Mouse (Mus musculus) heart, postnatal 36 days (tissue): ENCODE results near the gene Ythdf2. TPM values are rescaled to one million over a fixed set of nuclear protein-coding genes. Genes with fewer than 3 reads are reported as not detected.

Experiments
- DNase-seq, 2 experiments: peaks; one replicate each; pipeline ENCODE4 v3.0.0; 2021 to 2022
- intact Hi-C: fragments of 180-260 bp; cut with DNase I; formaldehyde crosslinking; loops from one replicate; pipeline ENCODE4 v1.15.1; 2025
- microRNA-seq, 2 experiments: library from miRNA; unstranded; fragments of <30 nt; microRNA quantifications; one replicate each; pipeline ENCODE4 v1.2.0; 2021; ENCODE audit warnings: borderline number of aligned reads in 2 of 2
- total RNA-seq, 2 experiments: library from RNA; stranded (reverse); gene quantifications; 2 replicates each; pipeline ENCODE4 v1.2.3; 2021

The Ythdf2 gene
- total RNA-seq, 2 experiments from 2014 or later = 27.6 to 30.5 TPM

DNA sequence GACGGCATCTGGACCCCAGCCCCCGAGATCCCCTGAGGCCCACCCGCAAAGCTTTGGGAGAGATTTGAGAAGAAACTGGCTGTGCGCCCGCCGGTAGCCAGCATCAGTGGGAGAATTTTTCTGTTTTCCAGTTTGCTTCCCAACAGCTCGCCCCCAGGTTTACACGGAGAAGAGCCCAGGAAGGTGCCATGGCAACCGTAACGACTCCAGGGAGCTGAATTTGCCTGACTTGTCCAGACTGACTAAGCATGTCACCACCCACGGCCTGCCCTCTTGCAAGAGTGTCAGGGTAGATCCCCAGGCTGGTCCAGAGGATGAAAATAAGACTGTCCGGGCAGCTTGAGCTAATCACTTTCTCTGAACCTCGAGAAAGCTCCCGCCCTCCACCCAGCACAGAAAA, 46.4 kb downstream of the Ythdf2 start:
- DNase-seq = no peak
- intact Hi-C loops = no loop called here

GRCm38 (mm10) chr4:132156941-132157622, 55.0 kb downstream of the Ythdf2 start:
- DNase-seq = no peak
- intact Hi-C loops = no loop called here

DNA sequence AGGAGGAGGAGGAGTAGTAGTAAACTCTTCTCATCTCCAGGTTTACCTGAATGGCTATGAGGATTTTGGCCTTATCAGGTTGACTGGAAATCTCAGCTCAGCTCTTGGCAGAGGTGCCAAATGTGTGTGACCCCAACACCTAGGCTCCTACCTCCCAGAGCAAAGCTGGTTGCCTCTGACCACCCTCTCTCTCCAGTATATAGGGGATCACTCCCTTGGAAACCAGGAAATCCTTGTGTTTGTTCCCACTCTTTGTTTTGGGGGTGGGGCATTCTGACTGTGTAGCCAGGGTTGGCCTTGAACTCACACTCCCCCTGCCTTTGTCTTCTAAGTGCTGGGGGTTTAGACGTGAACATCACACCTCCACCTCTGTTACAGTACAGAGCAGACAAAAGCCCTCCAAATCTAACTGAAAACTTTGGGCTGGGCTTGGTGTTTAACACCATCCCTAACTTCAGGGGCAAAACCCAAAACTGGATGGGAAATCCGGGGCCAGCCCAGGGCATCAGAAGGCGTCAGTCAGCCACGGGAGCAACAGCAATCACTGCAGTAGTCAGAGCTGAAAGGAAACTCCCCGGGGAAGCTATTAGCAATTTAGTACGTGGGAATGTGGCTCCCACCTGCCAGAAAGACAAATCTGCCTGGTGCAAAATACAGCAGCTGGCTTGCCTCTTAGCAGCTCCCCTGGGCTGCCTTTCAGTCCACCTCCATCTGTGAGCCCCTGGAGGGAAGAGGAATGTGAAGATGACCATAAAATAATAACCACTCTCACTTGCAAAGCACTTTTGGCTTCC, 57.0 kb downstream of the Ythdf2 start:
- intact Hi-C loops = no loop called here
- DNase-seq = no peak

DNA sequence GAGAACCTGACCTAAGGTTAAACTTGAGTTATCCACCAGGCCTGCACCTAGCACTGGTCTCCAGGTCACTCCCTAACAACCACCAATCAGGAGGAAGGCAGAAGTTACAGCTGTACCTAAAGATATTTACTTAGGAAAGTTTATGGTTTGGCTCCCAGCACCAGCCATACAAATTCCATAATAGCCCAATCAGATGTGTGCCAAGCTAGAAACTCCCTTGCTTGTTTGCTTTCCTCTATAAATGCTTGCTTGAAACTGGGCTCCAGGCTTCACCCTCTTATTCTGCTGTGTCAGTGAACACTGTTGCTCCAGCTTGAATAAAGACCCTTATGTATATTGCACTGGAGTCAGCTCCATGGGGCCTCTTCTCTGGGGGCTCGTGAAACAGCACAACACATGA, 60.4 kb downstream of the Ythdf2 start:
- DNase-seq = no peak
- intact Hi-C loops = no loop called here

DNA sequence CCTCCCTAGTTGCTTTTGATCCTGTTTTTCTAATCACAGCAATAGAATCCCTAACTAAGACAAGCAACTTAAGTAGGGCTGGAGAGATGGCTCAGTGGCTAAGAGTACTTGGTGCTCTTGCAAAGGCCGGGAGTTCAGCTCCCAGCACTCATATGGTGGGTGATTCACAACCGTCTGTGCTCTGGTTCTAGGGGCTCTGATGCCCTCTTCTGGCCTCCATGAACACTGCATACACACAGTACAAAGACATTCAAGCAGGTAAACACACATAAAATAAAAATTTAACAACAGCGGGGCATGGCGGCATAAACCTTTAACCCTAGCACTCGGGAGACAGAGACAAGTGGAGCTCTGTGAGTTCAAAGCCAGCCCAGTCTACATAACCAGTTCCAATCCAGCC, 65.9 kb downstream of the Ythdf2 start:
- no peak for DNase-seq
- intact Hi-C loops = no loop called here

GRCm38 (mm10) chr4:132145092-132145491, 67.0 kb downstream of the Ythdf2 start:
- intact Hi-C loops = no loop called here

GRCm38 (mm10) chr4:132144080-132144841, 67.8 kb downstream of the Ythdf2 start, which contains the start of gene Oprd1:
Gene Oprd1 (minus strand): TSS chr4:132144486.
- peak in 1 of 2 experiments; percentile 5 for DNase-seq
- intact Hi-C loops = no loop called here

More at GRCm38 (mm10) chr4:132145092-132145491, 67.0 kb downstream of the Ythdf2 start:
- no peak for DNase-seq

- no peak for DNase-seq
- intact Hi-C loops = no loop called here
These were observed 73.5 kb downstream of the Ythdf2 start for GRCm38 (mm10) chr4:132138640-132139039.

DNA sequence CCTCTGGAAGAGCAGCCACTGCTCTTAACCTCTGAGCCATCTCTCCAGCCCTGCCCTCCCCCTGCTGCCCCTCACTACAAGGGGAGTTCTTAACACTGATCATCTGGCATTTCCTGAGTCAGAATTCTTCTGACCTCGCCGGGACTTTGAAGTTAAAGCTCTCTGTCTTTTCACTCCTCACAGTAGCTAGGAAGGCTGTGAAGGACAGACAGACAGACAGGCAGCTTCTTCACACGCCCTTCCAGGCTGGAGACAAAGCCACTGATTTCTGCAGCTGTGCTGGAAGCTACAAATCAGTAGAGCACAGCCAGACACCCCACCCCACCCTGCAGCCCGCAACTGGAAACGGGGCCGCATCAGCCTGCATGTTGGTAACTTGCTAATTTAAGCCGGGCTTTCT, 75.1 kb downstream of the Ythdf2 start:
- intact Hi-C loops = no loop called here
- no peak for DNase-seq

Small RNA genes lying within 50 kb of the gene (microRNA-seq; reads per million reads assigned to microRNA genes)
- 0 reads per million in 2 experiments for gene Gm22033

Other genes starting within 250 kb of the Ythdf2 start
- gene Gm10300, start 137.6 kb downstream of the Ythdf2 start, total RNA-seq = under 1 TPM in 1 of 2 experiments, not detected in 1; 0.11 TPM
- gene Epb41, start 137.0 kb downstream of the Ythdf2 start, total RNA-seq = 100 to 1,000 TPM; 144 to 148 TPM
- under 1 TPM; 0.27 to 0.44 TPM for gene Oprd1, start 67.8 kb downstream of the Ythdf2 start, total RNA-seq
- gene Gmeb1, start 49.3 kb upstream of the Ythdf2 start, total RNA-seq = 1 to 10 TPM; 8.8 to 9.6 TPM
- gene Taf12, start 62.1 kb upstream of the Ythdf2 start, total RNA-seq = 10 to 100 TPM; 28.2 to 34.8 TPM
- gene Rab42, start 91.1 kb upstream of the Ythdf2 start, total RNA-seq = under 1 TPM in 1 of 2 experiments, not detected in 1; 0.98 TPM
- 10 to 100 TPM; 25.0 to 28.8 TPM for gene Trnau1ap, start 117.2 kb upstream of the Ythdf2 start, total RNA-seq
- 1 to 10 TPM; 6.4 to 7.2 TPM for gene Rcc1, start 141.3 kb upstream of the Ythdf2 start, total RNA-seq
- gene Phactr4, start 210.2 kb upstream of the Ythdf2 start, total RNA-seq = 10 to 100 TPM; 23.4 to 27.1 TPM